Mouse (Mus musculus) left cerebral cortex, postnatal 36 days (tissue): ENCODE data around the gene Fndc8. TPM values are rescaled to one million over a fixed set of nuclear protein-coding genes. Genes with fewer than 3 reads are reported as not detected.

Source experiments
- DNase-seq, 2 experiments: peaks; one replicate each; pipeline ENCODE4 v3.0.0; 2021 to 2022; ENCODE audit warnings: low spot score in 2 of 2, mixed read lengths in 1 of 2
- intact Hi-C: fragments of 180-260 bp; cut with DNase I; formaldehyde crosslinking; loops from one replicate; pipeline ENCODE4 v1.15.1; 2025
- total RNA-seq, 2 experiments: library from RNA; stranded (reverse); gene quantifications; 2 replicates each; pipeline ENCODE4 v1.2.3; 2021

Fndc8 gene
- total RNA-seq, 2 experiments from 2014 or later: not detected

GRCm38 (mm10) chr11:82866850-82867564, 24.9 kb upstream of the Fndc8 start:
- no peak for DNase-seq
- intact Hi-C loops: no loop called here

GRCm38 (mm10) chr11:82867956-82868355, 24.0 kb upstream of the Fndc8 start:
- intact Hi-C loops: no loop called here
- no peak for DNase-seq

- DNase-seq: no peak
- intact Hi-C loops: loop anchor here (2.0 to 5.0 kb wide), 2 partner anchors 57 to 89 kb away; partner anchors contain the start of gene Lig3
Observed at GRCm38 (mm10) chr11:82869506-82870172, 22.3 kb upstream of the Fndc8 start.

GRCm38 (mm10) chr11:82870173-82871030, 21.5 kb upstream of the Fndc8 start:
- DNase-seq: peak; percentile 29 to 38
- intact Hi-C loops: loop anchor here (1.0 to 5.0 kb wide), 3 partner anchors 38 to 90 kb away; partner anchors contain the start of genes Lig3 and Nle1

GRCm38 (mm10) chr11:82871031-82871446, 20.9 kb upstream of the Fndc8 start, which contains the start of gene Rffl:
Gene Rffl, minus strand, starts transcription at chr11:82871210.
- peak; percentile 88 to 89 for DNase-seq
- intact Hi-C loops: loop anchor here (1.0 to 5.0 kb wide), 3 partner anchors 37 to 90 kb away; partner anchors contain the start of genes Lig3 and Nle1

GRCm38 (mm10) chr11:82874924-82875323, 17.0 kb upstream of the Fndc8 start:
- no peak for DNase-seq
- intact Hi-C loops: loop anchor here (5.0 kb wide), 1 partner anchor 63 kb away; no protein-coding TSS in a partner anchor

GRCm38 (mm10) chr11:82875631-82876030, 16.3 kb upstream of the Fndc8 start:
- no peak for DNase-seq
- intact Hi-C loops: no loop called here

GRCm38 (mm10) chr11:82877726-82878344, 14.1 kb upstream of the Fndc8 start:
- intact Hi-C loops: no loop called here
- DNase-seq: no peak

- intact Hi-C loops: no loop called here
Observed at GRCm38 (mm10) chr11:82883180-82883579, 8.7 kb upstream of the Fndc8 start.

GRCm38 (mm10) chr11:82886559-82886958, 5.4 kb upstream of the Fndc8 start:
- no peak for DNase-seq
- intact Hi-C loops: no loop called here

More at GRCm38 (mm10) chr11:82883180-82883579, 8.7 kb upstream of the Fndc8 start:
- no peak for DNase-seq

- intact Hi-C loops: no loop called here
- DNase-seq: no peak
Observed at GRCm38 (mm10) chr11:82888491-82888946, 3.4 kb upstream of the Fndc8 start.

- no peak for DNase-seq
- intact Hi-C loops: loop anchor here (2.0 to 5.0 kb wide), 4 partner anchors 277 to 893 kb away; partner anchors contain the start of gene Tmem132e
Observed at GRCm38 (mm10) chr11:82889524-82890341, 2.2 kb upstream of the Fndc8 start.

- DNase-seq: peak; percentile 90 to 91
- intact Hi-C loops: loop anchor here (2.0 to 5.0 kb wide), 4 partner anchors 278 to 894 kb away; partner anchors contain the start of gene Tmem132e
Observed at GRCm38 (mm10) chr11:82890342-82890762, 1.6 kb upstream of the Fndc8 start, which contains the start of gene Rad51d. Gene Rad51d, minus strand, starts transcription at chr11:82890614.

GRCm38 (mm10) chr11:82897478-82897877, 5.6 kb downstream of the Fndc8 start:
- intact Hi-C loops: no loop called here
- no peak for DNase-seq

GRCm38 (mm10) chr11:82899720-82900119, 7.8 kb downstream of the Fndc8 start:
- no peak for DNase-seq
- intact Hi-C loops: no loop called here

- DNase-seq: no peak
- intact Hi-C loops: no loop called here
Observed at GRCm38 (mm10) chr11:82901606-82902310, 9.8 kb downstream of the Fndc8 start.

GRCm38 (mm10) chr11:82904952-82905351, 13.0 kb downstream of the Fndc8 start:
- intact Hi-C loops: no loop called here
- no peak for DNase-seq
